Mouse (Mus musculus) midbrain, embryonic 16.5 days (tissue): Measurements from ENCODE around the gene Tubg2. TPM values are rescaled to one million over a fixed set of nuclear protein-coding genes. Genes with fewer than 3 reads are reported as not detected.
"Not testable (repeated sequence)": the region's sequence is repeated elsewhere in the genome, so short reads cannot be mapped to it uniquely, and the experiment has no call there.

Source experiments
- ATAC-seq: fragments of 200-750 bp; cut with Nextera tagmentation; 2 replicates; pipeline ENCODE4 v1.8.0; 2017; ENCODE audit warnings: moderate TSS enrichment
- H3K27ac ChIP-seq: fragments of 300-500 bp; sonication (generic); 2 replicates; pipeline ENCODE4 v1.5.1; 2014; ENCODE audit warnings: mild to moderate bottlenecking, low read length, mixed read lengths
- H3K27me3 ChIP-seq: fragments of 300-500 bp; sonication (generic); 2 replicates; pipeline ENCODE4 v1.6.1; 2014; ENCODE audit warnings: low read depth, low read length, mixed read lengths; ENCODE audit not compliant: control insufficient read depth, insufficient read depth
- H3K36me3 ChIP-seq: fragments of 300-500 bp; sonication (generic); 2 replicates; pipeline ENCODE4 v1.6.1; 2014; ENCODE audit warnings: mild to moderate bottlenecking, low read length, moderate library complexity, mixed read lengths; ENCODE audit not compliant: control insufficient read depth, insufficient read depth
- H3K4me1 ChIP-seq: fragments of 300-500 bp; sonication (generic); 2 replicates; pipeline ENCODE4 v1.6.1; 2014; ENCODE audit warnings: mild to moderate bottlenecking, low read length, mixed read lengths; ENCODE audit not compliant: control insufficient read depth, insufficient read depth
- H3K4me2 ChIP-seq: fragments of 300-500 bp; sonication (generic); 2 replicates; pipeline ENCODE4 v1.6.1; 2014; ENCODE audit warnings: mild to moderate bottlenecking, low read length, mixed read lengths
- H3K4me3 ChIP-seq: fragments of 300-500 bp; sonication (generic); 2 replicates; pipeline ENCODE4 v1.5.1; 2014; ENCODE audit warnings: low read depth, mild to moderate bottlenecking, low read length, moderate library complexity, mixed read lengths
- H3K9ac ChIP-seq: fragments of 300-500 bp; sonication (generic); 2 replicates; pipeline ENCODE4 v1.6.1; 2014; ENCODE audit warnings: low read depth, low read length, mixed read lengths
- H3K9me3 ChIP-seq: fragments of 300-500 bp; sonication (generic); replicated peaks from 2 replicates; pipeline ENCODE4 v1.6.1; 2014; ENCODE audit warnings: mild to moderate bottlenecking, low read length, mixed read lengths; ENCODE audit not compliant: control insufficient read depth, poor library complexity, severe bottlenecking
- WGBS: fragments of 180-500 bp; shearing (Covaris S2); extraction: QIAGEN DNeasy Blood & Tissue Kit; methylation state at CpG from one replicate; pipeline ENCODE4 v1.1.7; 2014; 5-methylcytosine and 5-hydroxymethylcytosine counted together
- polyA plus RNA-seq: library from polyadenylated mRNA; unstranded; fragments of >200 nt; fragmentation: Nextera tagmentation; extraction: Ambion mirVana; gene quantifications from 2 replicates; pipeline ENCODE4 v1.2.1, GENCODE M21; 2015

Tubg2 gene
- polyA plus RNA-seq, 1 experiment from 2014 or later: 71.4 TPM

GRCm38 (mm10) chr11:101119761-101120544, 35.8 kb upstream of the Tubg2 start, which contains the start of the genes Retreg3 and Tubg1:
Gene Retreg3 (minus strand): TSS chr11:101119893.
Gene Tubg1 (plus strand): TSS chr11:101119938.
- Histone ChIP-seq H3K27ac (peak within 1 kb of the TSS; percentile 91), H3K9me3 (no peaks in the 10 kb centered on the region), H3K36me3 (peaks cover 13% of the 10 kb centered on the region; the same call in 1 of the 2 replicates), H3K4me2 (peak within 1 kb of the TSS; percentile 99), H3K27me3 (no peaks in the 10 kb centered on the region), H3K4me3 (peak within 1 kb of the TSS; percentile 89), H3K9ac (peak within 1 kb of the TSS; percentile 97), H3K4me1 (peaks cover 37% of the 10 kb centered on the region)
- ATAC-seq: peak; percentile 96
- WGBS: under 1% methylated on average over 61 of the region's 61 CpGs

GRCm38 (mm10) chr11:101120545-101121188, 35.0 kb upstream of the Tubg2 start:
- peaks cover 16% of the 10 kb centered on the region for H3K36me3 ChIP-seq
- WGBS: 23% methylated on average over 19 of the region's 19 CpGs
- H3K9ac ChIP-seq: peak overlapping the region; percentile 87
- peak overlapping the region; percentile 90 for H3K27ac ChIP-seq
- H3K27me3 ChIP-seq: no peaks in the 10 kb centered on the region
- peak overlapping the region; percentile 99 for H3K4me2 ChIP-seq
- H3K9me3 ChIP-seq: no peaks in the 10 kb centered on the region
- H3K4me1 ChIP-seq: peaks cover 32% of the 10 kb centered on the region
- no peak for ATAC-seq
- peak overlapping the region; percentile 89 for H3K4me3 ChIP-seq

GRCm38 (mm10) chr11:101124494-101124893, 31.2 kb upstream of the Tubg2 start:
- Histone ChIP-seq H3K4me1 (peaks cover 11% of the 10 kb centered on the region), H3K36me3 (peaks cover 29% of the 10 kb centered on the region)
- H3K27me3 ChIP-seq, H3K9me3 ChIP-seq, H3K9ac ChIP-seq, H3K4me3 ChIP-seq, H3K27ac ChIP-seq, ATAC-seq, H3K4me2 ChIP-seq: not testable (repeated sequence)
- 97% methylated on average over 8 of the region's 8 CpGs for WGBS

- peaks cover 29% of the 10 kb centered on the region for H3K36me3 ChIP-seq
These were observed 30.7 kb upstream of the Tubg2 start for GRCm38 (mm10) chr11:101125008-101125407.

GRCm38 (mm10) chr11:101127075-101127474, 28.6 kb upstream of the Tubg2 start:
- Histone ChIP-seq H3K27me3 (no peaks in the 10 kb centered on the region), H3K4me2 (no peak overlapping the region), H3K36me3 (peaks cover 29% of the 10 kb centered on the region), H3K4me3 (no peak overlapping the region), H3K9ac (no peak overlapping the region), H3K4me1 (no peaks in the 10 kb centered on the region), H3K9me3 (0 out of 2 replicates have a peak, but pooled peaks cover 2% of the 10 kb centered on the region), H3K27ac (no peak overlapping the region)
- 89% methylated on average over 1 of the region's 1 CpGs for WGBS
- ATAC-seq: no peak

More at GRCm38 (mm10) chr11:101125008-101125407, 30.7 kb upstream of the Tubg2 start:
- H3K4me3 ChIP-seq, H3K9me3 ChIP-seq, H3K9ac ChIP-seq, H3K27me3 ChIP-seq, H3K27ac ChIP-seq, H3K4me2 ChIP-seq, ATAC-seq: not testable (repeated sequence)
- peaks cover 11% of the 10 kb centered on the region for H3K4me1 ChIP-seq
- WGBS: 95% methylated on average over 6 of the region's 9 CpGs

- ATAC-seq: no peak
- 88% methylated on average over 11 of the region's 11 CpGs for whole genome bisulfite sequencing
These were observed 26.6 kb upstream of the Tubg2 start for GRCm38 (mm10) chr11:101128996-101129577.

GRCm38 (mm10) chr11:101130056-101130756, 25.5 kb upstream of the Tubg2 start:
- no peak overlapping the region for H3K9ac ChIP-seq
- H3K27ac ChIP-seq: no peak overlapping the region
- H3K4me1 ChIP-seq: no peaks in the 10 kb centered on the region
- no peak overlapping the region for H3K4me2 ChIP-seq
- WGBS: 57% methylated on average over 18 of the region's 18 CpGs
- H3K27me3 ChIP-seq: no peaks in the 10 kb centered on the region
- no peak for ATAC-seq
- H3K9me3 ChIP-seq: 0 out of 2 replicates have a peak, but pooled peaks cover 2% of the 10 kb centered on the region
- H3K4me3 ChIP-seq: no peak overlapping the region
- peaks cover 16% of the 10 kb centered on the region for H3K36me3 ChIP-seq

More at GRCm38 (mm10) chr11:101128996-101129577, 26.6 kb upstream of the Tubg2 start:
- Histone ChIP-seq H3K4me3 (no peak overlapping the region), H3K27me3 (no peaks in the 10 kb centered on the region), H3K4me1 (no peaks in the 10 kb centered on the region), H3K9me3 (0 out of 2 replicates have a peak, but pooled peaks cover 2% of the 10 kb centered on the region), H3K27ac (no peak overlapping the region), H3K4me2 (no peak overlapping the region), H3K36me3 (peaks cover 17% of the 10 kb centered on the region), H3K9ac (no peak overlapping the region)

- ATAC-seq: no peak
These were observed 24.5 kb upstream of the Tubg2 start for GRCm38 (mm10) chr11:101131187-101131586.

More at GRCm38 (mm10) chr11:101131187-101131586, 24.5 kb upstream of the Tubg2 start:
- Histone ChIP-seq H3K27ac (no peak overlapping the region), H3K36me3 (peaks cover 9% of the 10 kb centered on the region), H3K9ac (no peak overlapping the region), H3K4me2 (no peak overlapping the region), H3K9me3 (0 out of 2 replicates have a peak, but pooled peaks cover 2% of the 10 kb centered on the region), H3K4me3 (no peak overlapping the region), H3K4me1 (no peaks in the 10 kb centered on the region), H3K27me3 (no peaks in the 10 kb centered on the region)
- WGBS: 93% methylated on average over 2 of the region's 2 CpGs
